Mouse (Mus musculus) kidney, postnatal 0 days (tissue): ENCODE data around the gene Mef2d. TPM values are rescaled to one million over a fixed set of nuclear protein-coding genes. Genes with fewer than 3 reads are reported as not detected.

Experiments used
- ATAC-seq: fragments of 200-750 bp; cut with Nextera tagmentation; replicated peaks from 2 replicates; pipeline ENCODE4 v1.8.0; 2017; ENCODE audit warnings: low read depth, moderate number of reproducible peaks, moderate TSS enrichment, moderate library complexity; ENCODE audit not compliant: low FRiP score
- DNase-seq: peaks from one replicate; pipeline ENCODE4 v3.0.0-alpha.2; 2016; ENCODE audit warnings: low spot score
- H3K27ac ChIP-seq: fragments of 300-500 bp; sonication (generic); 2 replicates; pipeline ENCODE4 v1.5.1; 2014; ENCODE audit warnings: mild to moderate bottlenecking
- H3K27me3 ChIP-seq: fragments of 300-500 bp; sonication (generic); 2 replicates; pipeline ENCODE4 v1.6.1; 2014; ENCODE audit warnings: low read length, mixed read lengths; ENCODE audit not compliant: insufficient read depth
- H3K36me3 ChIP-seq: fragments of 300-500 bp; sonication (generic); 2 replicates; pipeline ENCODE4 v1.6.1; 2014; ENCODE audit warnings: low read length, mixed read lengths; ENCODE audit not compliant: insufficient read depth
- H3K4me1 ChIP-seq: fragments of 300-500 bp; sonication (generic); replicated peaks from 2 replicates; pipeline ENCODE4 v1.6.1; 2014; ENCODE audit warnings: antibody characterized with exemption, low read length, mixed read lengths; ENCODE audit not compliant: insufficient read depth
- H3K4me2 ChIP-seq: fragments of 300-500 bp; sonication (generic); 2 replicates; pipeline ENCODE4 v1.6.1; 2014; ENCODE audit warnings: mild to moderate bottlenecking, low read length, moderate library complexity, mixed read lengths
- H3K4me3 ChIP-seq: fragments of 300-500 bp; sonication (generic); replicated peaks from 2 replicates; pipeline ENCODE4 v1.5.1; 2014; ENCODE audit warnings: low read depth, low read length
- H3K9ac ChIP-seq: fragments of 300-500 bp; sonication (generic); 2 replicates; pipeline ENCODE4 v1.6.1; 2014; ENCODE audit warnings: low read depth, low read length
- H3K9me3 ChIP-seq: fragments of 300-500 bp; sonication (generic); replicated peaks from 2 replicates; pipeline ENCODE4 v1.6.1; 2016; ENCODE audit warnings: low read length, inconsistent platforms, mixed read lengths
- CTCF ChIP-seq: IDR thresholded peaks from 2 replicates; pipeline ENCODE4 v1.5.1; 2016; ENCODE audit warnings: antibody characterized with exemption, low read depth, mild to moderate bottlenecking, moderate library complexity
- WGBS: fragments of 180-500 bp; shearing (Covaris S2); extraction: QIAGEN DNeasy Blood & Tissue Kit; methylation state at CpG from one replicate; pipeline ENCODE4 v1.1.7; 2014; 5-methylcytosine and 5-hydroxymethylcytosine counted together
- polyA plus RNA-seq: library from polyadenylated mRNA; unstranded; fragments of >200 nt; fragmentation: Nextera tagmentation; extraction: Ambion mirVana; gene quantifications from 2 replicates; pipeline ENCODE4 v1.2.1, GENCODE M21; 2015

The Mef2d gene
- polyA plus RNA-seq, 1 experiment from 2014 or later: 16.2 TPM

GRCm38 (mm10) chr3:88214971-88215552, 72.9 kb downstream of the Mef2d start:
- H3K9me3 ChIP-seq: no peaks in the 10 kb centered on the region
- no peak overlapping the region for H3K9ac ChIP-seq
- H3K4me1 ChIP-seq: peaks cover 6% of the 10 kb centered on the region; the same call in 1 of the 2 replicates
- ATAC-seq (no peak), DNase-seq (no peak)
- H3K27me3 ChIP-seq: peaks cover 95% of the 10 kb centered on the region
- H3K27ac ChIP-seq: no peak overlapping the region
- TF ChIP-seq CTCF: no peak
- 1% methylated on average over 48 of the region's 48 CpGs for WGBS
- peak overlapping the region; percentile 53 for H3K4me2 ChIP-seq
- no peaks in the 10 kb centered on the region for H3K36me3 ChIP-seq
- H3K4me3 ChIP-seq: peak overlapping the region; percentile 30

GRCm38 (mm10) chr3:88215553-88216004, 73.4 kb downstream of the Mef2d start:
- Histone ChIP-seq H3K27ac (no peak overlapping the region), H3K4me2 (peak overlapping the region; percentile 53), H3K4me3 (peak overlapping the region; percentile 30), H3K27me3 (peaks cover 93% of the 10 kb centered on the region), H3K4me1 (peaks cover 6% of the 10 kb centered on the region; the same call in 1 of the 2 replicates), H3K9ac (no peak overlapping the region), H3K9me3 (no peaks in the 10 kb centered on the region), H3K36me3 (no peaks in the 10 kb centered on the region)
- ATAC-seq: no peak
- no peak for TF ChIP-seq CTCF
- WGBS: under 1% methylated on average over 23 of the region's 23 CpGs
- DNase-seq: no peak

- no peak for TF ChIP-seq CTCF
- no peak for ATAC-seq
- no peak overlapping the region for H3K9ac ChIP-seq
- 3% methylated on average over 6 of the region's 6 CpGs for WGBS
- H3K4me3 ChIP-seq: peak overlapping the region; percentile 30; the same call in 1 of the 2 replicates
- no peak overlapping the region for H3K27ac ChIP-seq
- no peak for DNase-seq
- H3K9me3 ChIP-seq: no peaks in the 10 kb centered on the region
- peaks cover 88% of the 10 kb centered on the region for H3K27me3 ChIP-seq
- H3K4me1 ChIP-seq: peaks cover 6% of the 10 kb centered on the region; the same call in 1 of the 2 replicates
- peak overlapping the region; percentile 53; the same call in 1 of the 2 replicates for H3K4me2 ChIP-seq
- no peaks in the 10 kb centered on the region for H3K36me3 ChIP-seq
Observed at GRCm38 (mm10) chr3:88216116-88216515, 73.9 kb downstream of the Mef2d start.

- DNase-seq (peak; percentile 25), ATAC-seq (no peak)
- H3K4me1 ChIP-seq: peaks cover 6% of the 10 kb centered on the region; the same call in 1 of the 2 replicates
- H3K4me2 ChIP-seq: no peak overlapping the region; the same call in 1 of the 2 replicates
- no peaks in the 10 kb centered on the region for H3K36me3 ChIP-seq
- no peak overlapping the region for H3K9ac ChIP-seq
- no peak overlapping the region for H3K4me3 ChIP-seq
- TF ChIP-seq CTCF: no peak
- 10% methylated on average over 7 of the region's 7 CpGs for WGBS
- H3K27ac ChIP-seq: no peak overlapping the region
- H3K9me3 ChIP-seq: no peaks in the 10 kb centered on the region
- peaks cover 82% of the 10 kb centered on the region for H3K27me3 ChIP-seq
Observed at GRCm38 (mm10) chr3:88216534-88217326, 74.6 kb downstream of the Mef2d start.

GRCm38 (mm10) chr3:88217679-88218078, 75.5 kb downstream of the Mef2d start:
- DNase-seq: no peak
- no peak overlapping the region for H3K4me3 ChIP-seq
- H3K27me3 ChIP-seq: peaks cover 73% of the 10 kb centered on the region
- no peak overlapping the region for H3K27ac ChIP-seq
- no peaks in the 10 kb centered on the region for H3K36me3 ChIP-seq
- H3K9me3 ChIP-seq: no peaks in the 10 kb centered on the region
- H3K9ac ChIP-seq: no peak overlapping the region
- H3K4me1 ChIP-seq: peaks cover 6% of the 10 kb centered on the region; the same call in 1 of the 2 replicates
- H3K4me2 ChIP-seq: no peak overlapping the region
- 50% methylated on average over 1 of the region's 2 CpGs for WGBS
- TF ChIP-seq CTCF: no peak
- ATAC-seq: no peak

- no peak overlapping the region for H3K4me2 ChIP-seq
- 14% methylated on average over 9 of the region's 9 CpGs for WGBS
Observed at GRCm38 (mm10) chr3:88219940-88220339, 77.8 kb downstream of the Mef2d start.

More at GRCm38 (mm10) chr3:88219940-88220339, 77.8 kb downstream of the Mef2d start:
- H3K36me3 ChIP-seq: no peaks in the 10 kb centered on the region
- H3K9me3 ChIP-seq: no peaks in the 10 kb centered on the region
- H3K4me1 ChIP-seq: peaks cover 6% of the 10 kb centered on the region; the same call in 1 of the 2 replicates
- no peak overlapping the region for H3K27ac ChIP-seq
- H3K4me3 ChIP-seq: no peak overlapping the region
- TF ChIP-seq CTCF: no peak
- DNase-seq (no peak), ATAC-seq (no peak)
- peaks cover 50% of the 10 kb centered on the region for H3K27me3 ChIP-seq
- H3K9ac ChIP-seq: no peak overlapping the region
